Mouse (Mus musculus): ENCODE measurements around the gene Rbpms2. TPM values are rescaled to one million over a fixed set of nuclear protein-coding genes. Genes with fewer than 3 reads are reported as not detected.

Rbpms2 gene
- polyA plus RNA-seq, 1 experiment from 2014 or later = 2.9 TPM

DNA sequence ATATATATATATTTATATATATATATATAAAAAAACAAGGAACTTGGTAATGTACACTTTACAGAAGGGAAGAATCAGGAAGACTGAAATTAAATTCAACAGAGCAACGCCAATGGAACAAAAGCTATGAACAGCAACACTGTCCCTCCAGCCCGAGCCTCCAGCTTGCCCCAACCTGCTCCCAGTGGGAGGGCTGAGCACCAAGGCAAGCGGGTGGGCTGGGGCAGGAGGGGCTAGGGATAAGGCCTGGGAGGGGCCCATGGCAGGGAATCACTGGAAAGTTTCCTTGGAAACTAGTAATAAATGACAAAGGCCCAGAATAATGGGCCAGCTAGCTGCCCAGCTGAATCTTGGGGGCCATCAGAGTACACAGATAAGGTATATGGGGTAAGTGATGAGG lies 63.0 kb downstream of the Rbpms2 start:
- Histone ChIP-seq H3K4me2 (ENCODE audit: low read length) (no peak overlapping the region), H3K4me3 (ENCODE audit: low read depth, low read length) (no peak overlapping the region), H3K4me1 (ENCODE audit: control insufficient read depth, insufficient read depth, low read length) (peaks cover 10% of the 10 kb centered on the region), H3K27me3 (ENCODE audit: control insufficient read depth, insufficient read depth, low read depth, low read length) (no peaks in the 10 kb centered on the region), H3K27ac (ENCODE audit: low read length) (no peak overlapping the region), H3K36me3 (ENCODE audit: control insufficient read depth, insufficient read depth, low read length) (peaks cover 17% of the 10 kb centered on the region), H3K9me3 (replicated peaks; ENCODE audit: control insufficient read depth, low read length, poor library complexity, severe bottlenecking) (no peaks in the 10 kb centered on the region), H3K9ac (ENCODE audit: low read depth, low read length) (no peak overlapping the region)
- 3% methylated on average over 3 of the region's 3 CpGs for WGBS
- no peak for ATAC-seq

- ATAC-seq = no peak
- peaks cover 14% of the 10 kb centered on the region for H3K36me3 ChIP-seq (ENCODE audit: control insufficient read depth, insufficient read depth, low read length)
- no peaks in the 10 kb centered on the region for H3K27me3 ChIP-seq (ENCODE audit: control insufficient read depth, insufficient read depth, low read depth, low read length)
- H3K9me3 ChIP-seq (replicated peaks; ENCODE audit: control insufficient read depth, low read length, poor library complexity, severe bottlenecking) = no peaks in the 10 kb centered on the region
- H3K27ac ChIP-seq (ENCODE audit: low read length) = no peak overlapping the region
- H3K4me3 ChIP-seq (ENCODE audit: low read depth, low read length) = no peak overlapping the region
- 29% methylated on average over 5 of the region's 5 CpGs for WGBS
- H3K9ac ChIP-seq (ENCODE audit: low read depth, low read length) = no peak overlapping the region
- peaks cover 10% of the 10 kb centered on the region for H3K4me1 ChIP-seq (ENCODE audit: control insufficient read depth, insufficient read depth, low read length)
- H3K4me2 ChIP-seq (ENCODE audit: low read length) = no peak overlapping the region
Measured at GRCm38 (mm10) chr9:65692959-65693603, 63.6 kb downstream of the Rbpms2 start.

GRCm38 (mm10) chr9:65695646-65696045 lies 66.2 kb downstream of the Rbpms2 start:
- no peak overlapping the region for H3K9ac ChIP-seq (ENCODE audit: low read depth, low read length)
- H3K4me3 ChIP-seq (ENCODE audit: low read depth, low read length) = no peak overlapping the region
- H3K36me3 ChIP-seq (ENCODE audit: control insufficient read depth, insufficient read depth, low read length) = peaks cover 10% of the 10 kb centered on the region
- no peaks in the 10 kb centered on the region for H3K9me3 ChIP-seq (replicated peaks; ENCODE audit: control insufficient read depth, low read length, poor library complexity, severe bottlenecking)
- 64% methylated on average over 3 of the region's 3 CpGs for WGBS
- no peak overlapping the region for H3K4me2 ChIP-seq (ENCODE audit: low read length)
- ATAC-seq = peak; percentile 36; the same call in 1 of the 2 replicates
- peak overlapping the region; percentile 43 for H3K27ac ChIP-seq (ENCODE audit: low read length)
- peaks cover 12% of the 10 kb centered on the region for H3K4me1 ChIP-seq (ENCODE audit: control insufficient read depth, insufficient read depth, low read length)
- no peaks in the 10 kb centered on the region for H3K27me3 ChIP-seq (ENCODE audit: control insufficient read depth, insufficient read depth, low read depth, low read length)

- no peak overlapping the region for H3K9ac ChIP-seq (ENCODE audit: low read depth, low read length)
- H3K27me3 ChIP-seq (ENCODE audit: control insufficient read depth, insufficient read depth, low read depth, low read length) = no peaks in the 10 kb centered on the region
- no peak overlapping the region for H3K4me2 ChIP-seq (ENCODE audit: low read length)
- H3K9me3 ChIP-seq (replicated peaks; ENCODE audit: control insufficient read depth, low read length, poor library complexity, severe bottlenecking) = no peaks in the 10 kb centered on the region
- H3K4me1 ChIP-seq (ENCODE audit: control insufficient read depth, insufficient read depth, low read length) = peaks cover 12% of the 10 kb centered on the region
- peaks cover 15% of the 10 kb centered on the region for H3K36me3 ChIP-seq (ENCODE audit: control insufficient read depth, insufficient read depth, low read length)
- H3K4me3 ChIP-seq (ENCODE audit: low read depth, low read length) = no peak overlapping the region
- H3K27ac ChIP-seq (ENCODE audit: low read length) = peak overlapping the region; percentile 43; the same call in 1 of the 2 replicates
- no peak for ATAC-seq
Measured at GRCm38 (mm10) chr9:65696337-65696736, 66.9 kb downstream of the Rbpms2 start.

GRCm38 (mm10) chr9:65697356-65697755 lies 67.9 kb downstream of the Rbpms2 start:
- WGBS = 87% methylated on average over 7 of the region's 7 CpGs
- Histone ChIP-seq H3K9me3 (replicated peaks; ENCODE audit: control insufficient read depth, low read length, poor library complexity, severe bottlenecking) (no peaks in the 10 kb centered on the region), H3K36me3 (ENCODE audit: control insufficient read depth, insufficient read depth, low read length) (peaks cover 13% of the 10 kb centered on the region), H3K27me3 (ENCODE audit: control insufficient read depth, insufficient read depth, low read depth, low read length) (no peaks in the 10 kb centered on the region), H3K27ac (ENCODE audit: low read length) (no peak overlapping the region), H3K4me1 (ENCODE audit: control insufficient read depth, insufficient read depth, low read length) (peaks cover 7% of the 10 kb centered on the region; the same call in 1 of the 2 replicates), H3K9ac (ENCODE audit: low read depth, low read length) (no peak overlapping the region), H3K4me2 (ENCODE audit: low read length) (no peak overlapping the region), H3K4me3 (ENCODE audit: low read depth, low read length) (no peak overlapping the region)
- no peak for ATAC-seq

DNA sequence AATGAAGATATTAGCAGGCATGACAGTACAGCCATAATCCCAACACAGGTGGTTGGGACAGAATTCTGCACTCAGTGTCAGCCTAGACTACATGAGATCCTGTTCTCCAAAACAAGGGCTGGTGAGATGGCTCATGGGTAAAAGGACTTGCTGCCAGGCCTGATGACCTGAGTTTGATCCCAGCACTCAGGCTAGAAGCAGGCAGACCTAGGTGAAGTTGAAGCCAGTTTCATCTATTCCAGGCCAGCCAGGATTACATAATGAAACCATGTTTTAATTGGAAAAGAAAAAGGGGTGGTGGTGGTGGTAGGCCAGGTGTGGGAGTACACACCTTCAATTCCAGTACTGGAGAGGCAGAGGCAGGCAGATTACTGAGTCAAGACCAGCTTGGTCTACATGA lies 68.5 kb downstream of the Rbpms2 start:
- no peak overlapping the region for H3K27ac ChIP-seq (ENCODE audit: low read length)
- ATAC-seq = no peak
- H3K9ac ChIP-seq (ENCODE audit: low read depth, low read length) = no peak overlapping the region
- H3K36me3 ChIP-seq (ENCODE audit: control insufficient read depth, insufficient read depth, low read length) = peaks cover 11% of the 10 kb centered on the region
- H3K4me2 ChIP-seq (ENCODE audit: low read length) = no peak overlapping the region
- H3K9me3 ChIP-seq (replicated peaks; ENCODE audit: control insufficient read depth, low read length, poor library complexity, severe bottlenecking) = no peaks in the 10 kb centered on the region
- no peak overlapping the region for H3K4me3 ChIP-seq (ENCODE audit: low read depth, low read length)
- peaks cover 7% of the 10 kb centered on the region; the same call in 1 of the 2 replicates for H3K4me1 ChIP-seq (ENCODE audit: control insufficient read depth, insufficient read depth, low read length)
- no peaks in the 10 kb centered on the region for H3K27me3 ChIP-seq (ENCODE audit: control insufficient read depth, insufficient read depth, low read depth, low read length)

DNA sequence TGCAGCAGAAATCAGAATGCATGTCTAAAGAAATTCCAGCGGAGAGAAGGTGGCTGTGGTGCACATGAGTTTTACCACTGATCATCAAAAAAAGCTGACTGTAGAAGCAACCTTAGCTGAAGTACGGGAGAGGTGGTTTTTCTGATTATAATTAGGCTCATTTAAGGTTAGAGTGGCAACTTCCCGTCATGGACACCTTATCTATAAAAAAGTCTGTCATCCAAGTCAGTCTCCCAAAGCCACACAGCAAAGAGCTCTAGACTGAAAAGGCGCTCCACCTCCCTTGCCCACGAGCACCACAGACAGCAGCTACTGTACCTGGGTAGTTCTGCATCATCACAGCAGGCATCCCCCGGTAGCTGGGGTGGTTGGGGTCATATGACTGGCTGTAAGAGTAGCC lies 71.1 kb downstream of the Rbpms2 start:
- H3K9me3 ChIP-seq (replicated peaks; ENCODE audit: control insufficient read depth, low read length, poor library complexity, severe bottlenecking) = no peaks in the 10 kb centered on the region
- H3K27me3 ChIP-seq (ENCODE audit: control insufficient read depth, insufficient read depth, low read depth, low read length) = no peaks in the 10 kb centered on the region
- H3K4me1 ChIP-seq (ENCODE audit: control insufficient read depth, insufficient read depth, low read length) = peaks cover 7% of the 10 kb centered on the region; the same call in 1 of the 2 replicates
- H3K36me3 ChIP-seq (ENCODE audit: control insufficient read depth, insufficient read depth, low read length) = peaks cover 25% of the 10 kb centered on the region
- 83% methylated on average over 6 of the region's 6 CpGs for WGBS
- no peak overlapping the region for H3K27ac ChIP-seq (ENCODE audit: low read length)
- no peak overlapping the region for H3K4me3 ChIP-seq (ENCODE audit: low read depth, low read length)
- no peak overlapping the region for H3K9ac ChIP-seq (ENCODE audit: low read depth, low read length)
- H3K4me2 ChIP-seq (ENCODE audit: low read length) = no peak overlapping the region
- ATAC-seq = no peak

DNA sequence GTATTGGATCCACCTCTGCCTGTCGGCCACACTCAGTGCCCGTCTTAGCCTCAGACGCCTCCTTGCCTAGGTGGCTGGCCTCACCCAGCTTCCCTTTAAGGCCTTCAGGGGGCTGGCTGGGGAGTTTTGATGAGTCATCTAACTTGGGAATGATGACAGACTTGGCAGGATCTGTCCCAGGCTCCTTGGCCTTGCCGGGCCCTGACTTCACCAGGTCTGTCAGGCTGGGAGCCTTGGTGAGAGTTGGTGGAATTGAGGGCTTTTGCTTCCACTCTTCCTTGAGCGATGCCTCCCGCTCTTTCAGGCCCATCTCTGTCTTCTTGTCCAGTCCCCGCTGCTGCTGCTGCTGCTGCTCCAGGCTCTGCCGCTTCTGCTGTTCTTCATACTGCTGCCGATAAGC lies 72.8 kb downstream of the Rbpms2 start:
- Histone ChIP-seq H3K9me3 (replicated peaks; ENCODE audit: control insufficient read depth, low read length, poor library complexity, severe bottlenecking) (no peaks in the 10 kb centered on the region), H3K27me3 (ENCODE audit: control insufficient read depth, insufficient read depth, low read depth, low read length) (no peaks in the 10 kb centered on the region), H3K27ac (ENCODE audit: low read length) (no peak overlapping the region), H3K9ac (ENCODE audit: low read depth, low read length) (no peak overlapping the region), H3K36me3 (ENCODE audit: control insufficient read depth, insufficient read depth, low read length) (peaks cover 25% of the 10 kb centered on the region), H3K4me3 (ENCODE audit: low read depth, low read length) (no peak overlapping the region), H3K4me2 (ENCODE audit: low read length) (no peak overlapping the region), H3K4me1 (ENCODE audit: control insufficient read depth, insufficient read depth, low read length) (peaks cover 2% of the 10 kb centered on the region; the same call in 1 of the 2 replicates)
- 96% methylated on average over 9 of the region's 9 CpGs for WGBS
- ATAC-seq = no peak

GRCm38 (mm10) chr9:65703241-65703640 lies 73.8 kb downstream of the Rbpms2 start:
- Histone ChIP-seq H3K4me3 (ENCODE audit: low read depth, low read length) (no peak overlapping the region), H3K9me3 (replicated peaks; ENCODE audit: control insufficient read depth, low read length, poor library complexity, severe bottlenecking) (no peaks in the 10 kb centered on the region), H3K27ac (ENCODE audit: low read length) (no peak overlapping the region), H3K36me3 (ENCODE audit: control insufficient read depth, insufficient read depth, low read length) (peaks cover 25% of the 10 kb centered on the region), H3K9ac (ENCODE audit: low read depth, low read length) (no peak overlapping the region), H3K27me3 (ENCODE audit: control insufficient read depth, insufficient read depth, low read depth, low read length) (no peaks in the 10 kb centered on the region), H3K4me1 (ENCODE audit: control insufficient read depth, insufficient read depth, low read length) (peaks cover 2% of the 10 kb centered on the region; the same call in 1 of the 2 replicates), H3K4me2 (ENCODE audit: low read length) (no peak overlapping the region)
- ATAC-seq = no peak
- WGBS = 85% methylated on average over 7 of the region's 7 CpGs

All from midbrain, embryonic 16.5 days (tissue).